8 mouse cellular contexts compared by ENCODE assay signal in the genomic region with DNA sequence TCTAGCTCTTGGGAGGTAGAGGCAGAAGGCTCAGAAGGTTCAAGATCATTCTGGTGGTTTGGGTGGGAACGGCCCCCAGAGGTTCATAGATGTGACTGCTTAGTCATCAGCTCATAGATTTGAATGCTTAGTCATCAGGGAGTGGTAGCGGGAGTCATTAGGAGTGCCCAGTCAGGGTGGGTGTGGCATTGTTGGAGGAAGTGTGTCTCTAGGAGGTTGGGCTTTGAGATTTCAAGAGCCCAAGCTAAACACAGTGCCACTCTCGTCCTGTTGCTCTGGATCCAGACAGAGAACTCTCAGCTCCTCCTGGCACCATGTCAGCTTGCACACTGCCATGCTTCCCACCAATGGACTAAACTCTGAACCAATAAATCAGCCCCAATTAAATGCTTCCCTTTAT. TPM values are rescaled to one million over a fixed set of nuclear protein-coding genes. Genes with fewer than 3 reads are reported as not detected.
DNase-seq lines count a peak whose midpoint lies in the region; ATAC-seq lines count a peak whose summit lies in the region.

No protein-coding gene starts in this region.

- peak; percentile 96 for ATAC-seq in liver, embryonic 16.5 days (ENCODE audit: low read depth)
- peak; percentile 68 for ATAC-seq in stomach, embryonic 14.5 days (ENCODE audit: insufficient number of reproducible peaks, insufficient read depth, low FRiP score, low read depth)
- ATAC-seq in inflammation-experienced regulatory T-cells, adult 6 months = no peak

- H3K9ac ChIP-seq in liver, embryonic 16.5 days (ENCODE audit: low read depth, low read length) = 0 out of 2 replicates have a peak overlapping the region, but pooled peaks have one; percentile 36
- no peak overlapping the region for H3K9ac ChIP-seq in stomach, embryonic 14.5 days (replicated peaks; ENCODE audit: low read depth, low read length)

- H3K4me3 ChIP-seq in heart, embryonic 10.5 days = no peak overlapping the region
- peak overlapping the region; percentile 33 for H3K4me3 ChIP-seq in liver, embryonic 16.5 days (ENCODE audit: low read depth, low read length)
- H3K4me3 ChIP-seq in stomach, embryonic 14.5 days (ENCODE audit: low read depth, low read length) = no peak overlapping the region

- peak overlapping the region; percentile 79 for H3K27ac ChIP-seq in heart, embryonic 10.5 days
- peak overlapping the region; percentile 89 for H3K27ac ChIP-seq in liver, embryonic 16.5 days (ENCODE audit: low read length)
- H3K27ac ChIP-seq in stomach, embryonic 14.5 days (ENCODE audit: low read length) = peak overlapping the region; percentile 48; the same call in 1 of the 2 replicates

- peak overlapping the region; percentile 59 for H3K4me2 ChIP-seq in liver, embryonic 16.5 days (ENCODE audit: low read depth, low read length)
- no peak overlapping the region for H3K4me2 ChIP-seq in stomach, embryonic 14.5 days (replicated peaks; ENCODE audit: low read depth, low read length)

- peaks cover 50% of the 10 kb centered on the region for H3K4me1 ChIP-seq in heart, embryonic 10.5 days
- peaks cover 35% of the 10 kb centered on the region for H3K4me1 ChIP-seq in liver, embryonic 16.5 days (ENCODE audit: control insufficient read depth, low read depth, low read length)
- peaks cover 4% of the 10 kb centered on the region; the same call in 1 of the 2 replicates for H3K4me1 ChIP-seq in stomach, embryonic 14.5 days (ENCODE audit: control insufficient read depth, insufficient read depth, low read length)

- DNase-seq in spleen, postnatal 10 days (ENCODE audit: low spot score in 2 of 2) = peak; percentile 33 to 78
- no peak for DNase-seq in spleen, adult 18-20 months
- peak; percentile 90 for DNase-seq in heart, embryonic 10.5 days (ENCODE audit: low spot score)
- no peak for DNase-seq in frontal cortex, postnatal 36 days (ENCODE audit: low spot score in 2 of 2)
- DNase-seq in embryo, embryonic 10.5 days (ENCODE audit: low spot score) = no peak

- H3K27me3 ChIP-seq in heart, embryonic 10.5 days (ENCODE audit: insufficient read depth, poor library complexity, severe bottlenecking) = no peaks in the 10 kb centered on the region
- H3K27me3 ChIP-seq in liver, embryonic 16.5 days (ENCODE audit: control insufficient read depth, insufficient read depth, low read depth, low read length) = no peaks in the 10 kb centered on the region
- H3K27me3 ChIP-seq in stomach, embryonic 14.5 days (ENCODE audit: control insufficient read depth, insufficient read depth, low read length) = no peaks in the 10 kb centered on the region

- no peaks in the 10 kb centered on the region for H3K9me3 ChIP-seq in heart, embryonic 10.5 days
- no peaks in the 10 kb centered on the region for H3K9me3 ChIP-seq in liver, embryonic 16.5 days (replicated peaks; ENCODE audit: control insufficient read depth, low read length)
- H3K9me3 ChIP-seq in stomach, embryonic 14.5 days (ENCODE audit: control insufficient read depth, low read depth, low read length) = no peaks in the 10 kb centered on the region

- no peaks in the 10 kb centered on the region; the same call in 1 of the 2 replicates for H3K36me3 ChIP-seq in heart, embryonic 10.5 days
- no peaks in the 10 kb centered on the region for H3K36me3 ChIP-seq in liver, embryonic 16.5 days (ENCODE audit: control insufficient read depth, insufficient read depth)
- H3K36me3 ChIP-seq in stomach, embryonic 14.5 days (ENCODE audit: control insufficient read depth, insufficient read depth, low read length) = no peaks in the 10 kb centered on the region

- 64% methylated on average over 3 of the region's 3 CpGs for WGBS in heart, embryonic 10.5 days
- 15% methylated on average over 3 of the region's 3 CpGs for WGBS in liver, embryonic 16.5 days (ENCODE audit: insufficient replicate concordance)
- WGBS in stomach, embryonic 14.5 days = 54% methylated on average over 3 of the region's 3 CpGs

RNA-seq across cellular contexts. Expression of a gene that starts 43.3 kb away (rescaled TPM):
- polyA plus RNA-seq in heart, embryonic 10.5 days (2016; fragmentation: Nextera tagmentation; extraction: Ambion mirVana) = 4.2 and 10.8 TPM in 2 replicates
- polyA plus RNA-seq in liver, embryonic 16.5 days (2015; fragmentation: Nextera tagmentation; extraction: Ambion mirVana) = 17.8 and 19.7 TPM in 2 replicates
- 43.8 and 51.8 TPM in 2 replicates for polyA plus RNA-seq in stomach, embryonic 14.5 days (2014; fragmentation: Nextera tagmentation; extraction: Ambion mirVana)
- polyA plus RNA-seq in inflammation-experienced regulatory T-cells, adult 6 months (2017; shearing (Covaris generic)) = not detected

Comparison
In these comparisons a context has a peak if more than half of its experiments do, and no peak if none do; other contexts are left out.
1. DNase-seq: peak in spleen, postnatal 10 days (2 of 2) and heart, embryonic 10.5 days (single experiment); none in spleen, adult 18-20 months (0 of 2), frontal cortex, postnatal 36 days (0 of 2) and embryo, embryonic 10.5 days (single experiment).
2. Peak in every context shown above with its lines, with median percentiles within 50 percentile points of each other: H3K27ac ChIP-seq.